Mouse (Mus musculus): Measurements from ENCODE around the gene Bag3. TPM values are rescaled to one million over a fixed set of nuclear protein-coding genes. Genes with fewer than 3 reads are reported as not detected.
A peak's percentile ranks its signal among the peaks of the same experiment; 100 is the strongest.

Bag3 gene
- polyA plus RNA-seq, 1 experiment from 2014 or later: 26.9 TPM

GRCm38 (mm10) chr7:128578199-128578945 lies 55.0 kb downstream of the Bag3 start:
- no peak overlapping the region for H3K4me2 ChIP-seq (ENCODE audit: low read length)
- no peaks in the 10 kb centered on the region for H3K27me3 ChIP-seq (ENCODE audit: control insufficient read depth, insufficient read depth, low read length)
- no peaks in the 10 kb centered on the region for H3K36me3 ChIP-seq (ENCODE audit: control insufficient read depth, insufficient read depth, low read length)
- ATAC-seq (ENCODE audit: insufficient number of reproducible peaks, insufficient read depth, low FRiP score, low read depth): no peak
- no peak overlapping the region for H3K9ac ChIP-seq (ENCODE audit: low read length)
- H3K9me3 ChIP-seq (ENCODE audit: control insufficient read depth, low read length): no peaks in the 10 kb centered on the region
- 87% methylated on average over 10 of the region's 10 CpGs for WGBS
- no peak overlapping the region for H3K27ac ChIP-seq (replicated peaks in 1 of 2; ENCODE audit: control insufficient read depth in 1 of 2, insufficient read depth in 1 of 2, low read depth in 2 of 2, low read length in 2 of 2)
- H3K4me3 ChIP-seq (ENCODE audit: control insufficient read depth in 1 of 2, insufficient read depth in 1 of 2, low read depth in 1 of 2, low read length in 2 of 2): no peak overlapping the region
- peaks cover 5 to 15% of the 10 kb centered on the region in 2 experiments for H3K4me1 ChIP-seq (ENCODE audit: control insufficient read depth in 2 of 2, insufficient read depth in 2 of 2, low read length in 2 of 2)

- peaks cover 5 to 15% of the 10 kb centered on the region in 2 experiments for H3K4me1 ChIP-seq (ENCODE audit: control insufficient read depth in 2 of 2, insufficient read depth in 2 of 2, low read length in 2 of 2)
- H3K36me3 ChIP-seq (ENCODE audit: control insufficient read depth, insufficient read depth, low read length): no peaks in the 10 kb centered on the region
- no peak overlapping the region for H3K27ac ChIP-seq (replicated peaks in 1 of 2; ENCODE audit: control insufficient read depth in 1 of 2, insufficient read depth in 1 of 2, low read depth in 2 of 2, low read length in 2 of 2)
- 80% methylated on average over 2 of the region's 2 CpGs for WGBS
- no peak overlapping the region for H3K9ac ChIP-seq (ENCODE audit: low read length)
- H3K4me2 ChIP-seq (ENCODE audit: low read length): no peak overlapping the region
- ATAC-seq (ENCODE audit: insufficient number of reproducible peaks, insufficient read depth, low FRiP score, low read depth): no peak
- no peak overlapping the region for H3K4me3 ChIP-seq (ENCODE audit: control insufficient read depth in 1 of 2, insufficient read depth in 1 of 2, low read depth in 1 of 2, low read length in 2 of 2)
- no peaks in the 10 kb centered on the region for H3K9me3 ChIP-seq (ENCODE audit: control insufficient read depth, low read length)
- no peaks in the 10 kb centered on the region for H3K27me3 ChIP-seq (ENCODE audit: control insufficient read depth, insufficient read depth, low read length)
Observed at GRCm38 (mm10) chr7:128579381-128579780, 56.0 kb downstream of the Bag3 start.

GRCm38 (mm10) chr7:128580318-128580717 lies 56.9 kb downstream of the Bag3 start:
- no peaks in the 10 kb centered on the region for H3K9me3 ChIP-seq (ENCODE audit: control insufficient read depth, low read length)
- H3K4me1 ChIP-seq (ENCODE audit: control insufficient read depth in 2 of 2, insufficient read depth in 2 of 2, low read length in 2 of 2): peaks cover 5 to 15% of the 10 kb centered on the region in 2 experiments
- no peak overlapping the region for H3K9ac ChIP-seq (ENCODE audit: low read length)
- no peak for ATAC-seq (ENCODE audit: insufficient number of reproducible peaks, insufficient read depth, low FRiP score, low read depth)
- H3K27me3 ChIP-seq (ENCODE audit: control insufficient read depth, insufficient read depth, low read length): no peaks in the 10 kb centered on the region
- H3K36me3 ChIP-seq (ENCODE audit: control insufficient read depth, insufficient read depth, low read length): no peaks in the 10 kb centered on the region
- no peak overlapping the region for H3K4me2 ChIP-seq (ENCODE audit: low read length)
- 87% methylated on average over 6 of the region's 6 CpGs for WGBS
- H3K4me3 ChIP-seq (ENCODE audit: control insufficient read depth in 1 of 2, insufficient read depth in 1 of 2, low read depth in 1 of 2, low read length in 2 of 2): no peak overlapping the region
- no peak overlapping the region for H3K27ac ChIP-seq (replicated peaks in 1 of 2; ENCODE audit: control insufficient read depth in 1 of 2, insufficient read depth in 1 of 2, low read depth in 2 of 2, low read length in 2 of 2)

- Histone ChIP-seq H3K9ac (ENCODE audit: low read length) (no peak overlapping the region), H3K36me3 (ENCODE audit: control insufficient read depth, insufficient read depth, low read length) (no peaks in the 10 kb centered on the region), H3K9me3 (ENCODE audit: control insufficient read depth, low read length) (no peaks in the 10 kb centered on the region), H3K4me1 (ENCODE audit: control insufficient read depth in 2 of 2, insufficient read depth in 2 of 2, low read length in 2 of 2) (peaks cover 5 to 15% of the 10 kb centered on the region in 2 experiments), H3K27ac (replicated peaks in 1 of 2; ENCODE audit: control insufficient read depth in 1 of 2, insufficient read depth in 1 of 2, low read depth in 2 of 2, low read length in 2 of 2) (peak overlapping the region; percentile 14 to 70), H3K4me2 (ENCODE audit: low read length) (no peak overlapping the region), H3K27me3 (ENCODE audit: control insufficient read depth, insufficient read depth, low read length) (no peaks in the 10 kb centered on the region), H3K4me3 (ENCODE audit: control insufficient read depth in 1 of 2, insufficient read depth in 1 of 2, low read depth in 1 of 2, low read length in 2 of 2) (no peak overlapping the region)
- peak; percentile 70 for ATAC-seq (ENCODE audit: insufficient number of reproducible peaks, insufficient read depth, low FRiP score, low read depth)
- WGBS: 63% methylated on average over 15 of the region's 15 CpGs
Observed at GRCm38 (mm10) chr7:128581864-128582484, 58.6 kb downstream of the Bag3 start.

GRCm38 (mm10) chr7:128583213-128583948 lies 60.0 kb downstream of the Bag3 start:
- Histone ChIP-seq H3K4me2 (ENCODE audit: low read length) (no peak overlapping the region), H3K27ac (replicated peaks in 1 of 2; ENCODE audit: control insufficient read depth in 1 of 2, insufficient read depth in 1 of 2, low read depth in 2 of 2, low read length in 2 of 2) (no peak overlapping the region), H3K4me1 (ENCODE audit: control insufficient read depth in 2 of 2, insufficient read depth in 2 of 2, low read length in 2 of 2) (peaks cover 5 to 15% of the 10 kb centered on the region in 2 experiments), H3K9me3 (ENCODE audit: control insufficient read depth, low read length) (no peaks in the 10 kb centered on the region), H3K27me3 (ENCODE audit: control insufficient read depth, insufficient read depth, low read length) (no peaks in the 10 kb centered on the region), H3K9ac (ENCODE audit: low read length) (no peak overlapping the region), H3K4me3 (ENCODE audit: control insufficient read depth in 1 of 2, insufficient read depth in 1 of 2, low read depth in 1 of 2, low read length in 2 of 2) (no peak overlapping the region), H3K36me3 (ENCODE audit: control insufficient read depth, insufficient read depth, low read length) (no peaks in the 10 kb centered on the region)
- WGBS: 59% methylated on average over 6 of the region's 6 CpGs
- ATAC-seq (ENCODE audit: insufficient number of reproducible peaks, insufficient read depth, low FRiP score, low read depth): no peak

- no peak overlapping the region for H3K4me2 ChIP-seq (ENCODE audit: low read length)
- WGBS: 50% methylated on average over 4 of the region's 4 CpGs
- H3K27ac ChIP-seq (replicated peaks in 1 of 2; ENCODE audit: control insufficient read depth in 1 of 2, insufficient read depth in 1 of 2, low read depth in 2 of 2, low read length in 2 of 2): no peak overlapping the region
- H3K9ac ChIP-seq (ENCODE audit: low read length): no peak overlapping the region
- ATAC-seq (ENCODE audit: insufficient number of reproducible peaks, insufficient read depth, low FRiP score, low read depth): no peak
- no peaks in the 10 kb centered on the region for H3K27me3 ChIP-seq (ENCODE audit: control insufficient read depth, insufficient read depth, low read length)
- H3K4me3 ChIP-seq (ENCODE audit: control insufficient read depth in 1 of 2, insufficient read depth in 1 of 2, low read depth in 1 of 2, low read length in 2 of 2): no peak overlapping the region
- H3K4me1 ChIP-seq (ENCODE audit: control insufficient read depth in 2 of 2, insufficient read depth in 2 of 2, low read length in 2 of 2): peaks cover 8 to 16% of the 10 kb centered on the region in 2 experiments
- no peaks in the 10 kb centered on the region for H3K9me3 ChIP-seq (ENCODE audit: control insufficient read depth, low read length)
- H3K36me3 ChIP-seq (ENCODE audit: control insufficient read depth, insufficient read depth, low read length): no peaks in the 10 kb centered on the region
Observed at GRCm38 (mm10) chr7:128587334-128587933, 64.0 kb downstream of the Bag3 start.

GRCm38 (mm10) chr7:128591345-128592084 lies 68.1 kb downstream of the Bag3 start:
- Histone ChIP-seq H3K4me3 (ENCODE audit: control insufficient read depth in 1 of 2, insufficient read depth in 1 of 2, low read depth in 1 of 2, low read length in 2 of 2) (no peak overlapping the region), H3K9ac (ENCODE audit: low read length) (no peak overlapping the region), H3K27me3 (ENCODE audit: control insufficient read depth, insufficient read depth, low read length) (no peaks in the 10 kb centered on the region), H3K4me2 (ENCODE audit: low read length) (peak overlapping the region; percentile 61; the same call in 1 of the 2 replicates), H3K4me1 (ENCODE audit: control insufficient read depth in 2 of 2, insufficient read depth in 2 of 2, low read length in 2 of 2) (peaks cover 6 to 11% of the 10 kb centered on the region in 2 experiments), H3K36me3 (ENCODE audit: control insufficient read depth, insufficient read depth, low read length) (no peaks in the 10 kb centered on the region), H3K9me3 (ENCODE audit: control insufficient read depth, low read length) (0 out of 2 replicates have a peak, but pooled peaks cover under 1% of the 10 kb centered on the region), H3K27ac (replicated peaks in 1 of 2; ENCODE audit: control insufficient read depth in 1 of 2, insufficient read depth in 1 of 2, low read depth in 2 of 2, low read length in 2 of 2) (no peak overlapping the region)
- ATAC-seq (ENCODE audit: insufficient number of reproducible peaks, insufficient read depth, low FRiP score, low read depth): no peak
- whole genome bisulfite sequencing: 29% methylated on average over 8 of the region's 9 CpGs

Measured in heart, embryonic 14.5 days (tissue).